Mouse (Mus musculus): ENCODE measurements around the gene Fam160b1. TPM values are rescaled to one million over a fixed set of nuclear protein-coding genes. Genes with fewer than 3 reads are reported as not detected.

The Fam160b1 gene
- polyA plus RNA-seq, 1 experiment from 2014 or later = 20.3 TPM

GRCm38 (mm10) chr19:57364942-57365673, 4.6 kb downstream of the Fam160b1 start:
- no peak for ATAC-seq (ENCODE audit: insufficient read depth)
- no peaks in the 10 kb centered on the region for H3K9me3 ChIP-seq (ENCODE audit: low read depth, low read length)
- H3K4me3 ChIP-seq (ENCODE audit: low read depth, low read length) = no peak overlapping the region
- H3K4me2 ChIP-seq = peak overlapping the region; percentile 44
- TF ChIP-seq CTCF (IDR thresholded peaks at IDR 0.05; ENCODE audit: low read depth) = no peak
- H3K36me3 ChIP-seq (ENCODE audit: insufficient read depth) = peaks cover 16% of the 10 kb centered on the region
- DNase-seq = peak; percentile 46
- peaks cover 26% of the 10 kb centered on the region for H3K4me1 ChIP-seq (ENCODE audit: insufficient read depth)
- WGBS = 22% methylated on average over 11 of the region's 11 CpGs
- peak overlapping the region; percentile 64 for H3K27ac ChIP-seq (ENCODE audit: low read depth)
- peak overlapping the region; percentile 37; the same call in 1 of the 2 replicates for H3K9ac ChIP-seq
- H3K27me3 ChIP-seq (ENCODE audit: insufficient read depth, low read length) = no peaks in the 10 kb centered on the region

- Histone ChIP-seq H3K27me3 (ENCODE audit: insufficient read depth, low read length) (no peaks in the 10 kb centered on the region), H3K4me1 (ENCODE audit: insufficient read depth) (peaks cover 26% of the 10 kb centered on the region), H3K27ac (ENCODE audit: low read depth) (no peak overlapping the region), H3K9me3 (ENCODE audit: low read depth, low read length) (no peaks in the 10 kb centered on the region), H3K4me2 (peak overlapping the region; percentile 0; the same call in 1 of the 2 replicates), H3K4me3 (ENCODE audit: low read depth, low read length) (no peak overlapping the region), H3K9ac (no peak overlapping the region), H3K36me3 (ENCODE audit: insufficient read depth) (peaks cover 25% of the 10 kb centered on the region)
- ATAC-seq (ENCODE audit: insufficient read depth) = no peak
- DNase-seq = no peak
- 50% methylated on average over 8 of the region's 8 CpGs for WGBS
- TF ChIP-seq CTCF (IDR thresholded peaks at IDR 0.05; ENCODE audit: low read depth) = 0 out of 2 replicates have a peak, but pooled peaks have one; percentile 21
Observed at GRCm38 (mm10) chr19:57366007-57366406, 5.5 kb downstream of the Fam160b1 start.

GRCm38 (mm10) chr19:57366626-57367025, 6.1 kb downstream of the Fam160b1 start:
- Histone ChIP-seq H3K36me3 (ENCODE audit: insufficient read depth) (peaks cover 32% of the 10 kb centered on the region), H3K9me3 (ENCODE audit: low read depth, low read length) (no peaks in the 10 kb centered on the region), H3K27ac (ENCODE audit: low read depth) (no peak overlapping the region), H3K4me3 (ENCODE audit: low read depth, low read length) (no peak overlapping the region), H3K9ac (no peak overlapping the region), H3K4me1 (ENCODE audit: insufficient read depth) (peaks cover 26% of the 10 kb centered on the region), H3K27me3 (ENCODE audit: insufficient read depth, low read length) (no peaks in the 10 kb centered on the region), H3K4me2 (no peak overlapping the region)
- no peak for TF ChIP-seq CTCF (IDR thresholded peaks at IDR 0.05; ENCODE audit: low read depth)
- no peak for ATAC-seq (ENCODE audit: insufficient read depth)
- no peak for DNase-seq
- 66% methylated on average over 5 of the region's 5 CpGs for WGBS

- no peak for DNase-seq
- Histone ChIP-seq H3K4me2 (no peak overlapping the region), H3K4me3 (ENCODE audit: low read depth, low read length) (no peak overlapping the region), H3K9ac (no peak overlapping the region), H3K36me3 (ENCODE audit: insufficient read depth) (peaks cover 37% of the 10 kb centered on the region), H3K27ac (ENCODE audit: low read depth) (no peak overlapping the region), H3K4me1 (ENCODE audit: insufficient read depth) (peaks cover 26% of the 10 kb centered on the region), H3K9me3 (ENCODE audit: low read depth, low read length) (no peaks in the 10 kb centered on the region), H3K27me3 (ENCODE audit: insufficient read depth, low read length) (no peaks in the 10 kb centered on the region)
- TF ChIP-seq CTCF (IDR thresholded peaks at IDR 0.05; ENCODE audit: low read depth) = no peak
- WGBS = 59% methylated on average over 4 of the region's 4 CpGs
- ATAC-seq (ENCODE audit: insufficient read depth) = no peak
Observed at GRCm38 (mm10) chr19:57367201-57367600, 6.7 kb downstream of the Fam160b1 start.

DNA sequence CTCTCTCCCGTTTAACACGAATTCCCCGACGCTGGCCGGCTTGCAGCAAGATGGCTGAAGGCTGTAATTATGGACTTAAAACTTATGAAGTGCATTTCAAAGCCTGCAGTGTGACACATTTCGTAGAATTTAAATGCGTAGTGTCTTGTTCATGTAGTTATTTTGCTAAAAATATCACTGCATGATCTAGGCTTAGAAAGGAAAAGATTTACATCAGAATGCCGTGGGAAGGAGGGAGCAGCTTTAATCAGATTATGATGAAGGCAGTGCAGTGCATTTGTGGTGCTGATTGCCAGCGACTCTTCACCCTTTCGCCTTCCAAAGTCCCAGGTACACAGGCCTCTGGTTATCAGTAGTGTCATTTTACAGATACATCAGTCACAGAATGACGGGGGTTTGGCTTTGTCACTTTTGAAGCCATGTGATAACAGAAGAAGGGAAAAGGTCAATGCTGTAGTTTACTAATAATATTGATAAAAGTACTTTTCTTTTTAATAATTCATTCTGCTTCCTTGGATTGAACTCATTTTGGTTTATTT, 7.4 kb downstream of the Fam160b1 start:
- H3K4me2 ChIP-seq = no peak overlapping the region
- H3K4me1 ChIP-seq (ENCODE audit: insufficient read depth) = peaks cover 20% of the 10 kb centered on the region
- TF ChIP-seq CTCF (IDR thresholded peaks at IDR 0.05; ENCODE audit: low read depth) = no peak
- no peak for DNase-seq
- 74% methylated on average over 11 of the region's 11 CpGs for WGBS
- no peaks in the 10 kb centered on the region for H3K27me3 ChIP-seq (ENCODE audit: insufficient read depth, low read length)
- peaks cover 44% of the 10 kb centered on the region for H3K36me3 ChIP-seq (ENCODE audit: insufficient read depth)
- H3K9me3 ChIP-seq (ENCODE audit: low read depth, low read length) = no peaks in the 10 kb centered on the region
- no peak for ATAC-seq (ENCODE audit: insufficient read depth)
- no peak overlapping the region for H3K9ac ChIP-seq
- H3K27ac ChIP-seq (ENCODE audit: low read depth) = no peak overlapping the region
- H3K4me3 ChIP-seq (ENCODE audit: low read depth, low read length) = no peak overlapping the region

GRCm38 (mm10) chr19:57373276-57373811, 12.9 kb downstream of the Fam160b1 start:
- WGBS = 71% methylated on average over 8 of the region's 8 CpGs
- H3K36me3 ChIP-seq (ENCODE audit: insufficient read depth) = peaks cover 97% of the 10 kb centered on the region
- DNase-seq (no peak), ATAC-seq (ENCODE audit: insufficient read depth) (no peak)
- TF ChIP-seq CTCF (IDR thresholded peaks at IDR 0.05; ENCODE audit: low read depth) = no peak
- H3K9me3 ChIP-seq (ENCODE audit: low read depth, low read length) = no peaks in the 10 kb centered on the region
- no peak overlapping the region for H3K4me2 ChIP-seq
- H3K27me3 ChIP-seq (ENCODE audit: insufficient read depth, low read length) = no peaks in the 10 kb centered on the region
- H3K4me1 ChIP-seq (ENCODE audit: insufficient read depth) = no peaks in the 10 kb centered on the region
- no peak overlapping the region for H3K9ac ChIP-seq
- H3K27ac ChIP-seq (ENCODE audit: low read depth) = no peak overlapping the region
- no peak overlapping the region for H3K4me3 ChIP-seq (ENCODE audit: low read depth, low read length)

- no peak overlapping the region for H3K4me3 ChIP-seq (ENCODE audit: low read depth, low read length)
- H3K36me3 ChIP-seq (ENCODE audit: insufficient read depth) = peaks cover 97% of the 10 kb centered on the region
- no peak overlapping the region for H3K4me2 ChIP-seq
- DNase-seq (no peak), ATAC-seq (ENCODE audit: insufficient read depth) (no peak)
- no peak overlapping the region for H3K9ac ChIP-seq
- WGBS = 82% methylated on average over 5 of the region's 5 CpGs
- no peak overlapping the region for H3K27ac ChIP-seq (ENCODE audit: low read depth)
- H3K9me3 ChIP-seq (ENCODE audit: low read depth, low read length) = no peaks in the 10 kb centered on the region
- H3K4me1 ChIP-seq (ENCODE audit: insufficient read depth) = no peaks in the 10 kb centered on the region
- no peak for TF ChIP-seq CTCF (IDR thresholded peaks at IDR 0.05; ENCODE audit: low read depth)
- H3K27me3 ChIP-seq (ENCODE audit: insufficient read depth, low read length) = no peaks in the 10 kb centered on the region
Observed at GRCm38 (mm10) chr19:57375161-57375560, 14.7 kb downstream of the Fam160b1 start.

Data from lung, embryonic 14.5 days (tissue).